Mouse (Mus musculus): ENCODE results near the gene Tsen54. TPM values are rescaled to one million over a fixed set of nuclear protein-coding genes. Genes with fewer than 3 reads are reported as not detected.

Gene Tsen54
- polyA plus RNA-seq, 1 experiment from 2014 or later: 24.2 TPM

DNA sequence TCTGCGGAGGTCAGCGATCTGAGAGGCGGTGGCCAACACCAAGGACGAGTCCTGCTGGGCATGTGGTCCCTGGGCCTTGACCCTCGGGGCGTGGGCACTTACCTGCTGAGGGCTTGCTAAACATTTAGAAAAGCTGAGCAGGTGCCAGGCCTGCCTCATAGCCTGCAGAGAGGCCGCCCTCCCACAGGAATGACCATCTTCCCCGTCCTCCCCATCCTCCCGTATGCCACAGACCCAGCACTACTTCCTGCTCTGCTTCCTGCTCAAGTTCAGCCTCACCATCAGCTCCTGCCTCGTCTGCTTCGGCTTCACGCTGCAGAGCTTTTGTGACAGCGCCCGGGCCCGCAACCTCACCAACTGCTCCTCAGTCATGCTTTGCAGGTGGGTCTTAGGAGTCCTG is 17.6 kb upstream of the Tsen54 start:
- no peak overlapping the region for H3K27ac ChIP-seq (ENCODE audit: low read length)
- no peaks in the 10 kb centered on the region for H3K27me3 ChIP-seq (ENCODE audit: control insufficient read depth, insufficient read depth, low read depth, low read length)
- ATAC-seq: no peak
- H3K9me3 ChIP-seq (replicated peaks; ENCODE audit: control insufficient read depth, low read length, poor library complexity, severe bottlenecking): no peaks in the 10 kb centered on the region
- peaks cover 51% of the 10 kb centered on the region for H3K36me3 ChIP-seq (ENCODE audit: control insufficient read depth, insufficient read depth, low read length)
- H3K9ac ChIP-seq (ENCODE audit: low read depth, low read length): no peak overlapping the region
- H3K4me3 ChIP-seq (ENCODE audit: low read depth, low read length): no peak overlapping the region
- H3K4me1 ChIP-seq (ENCODE audit: control insufficient read depth, insufficient read depth, low read length): no peaks in the 10 kb centered on the region
- H3K4me2 ChIP-seq (ENCODE audit: low read length): no peak overlapping the region
- 87% methylated on average over 15 of the region's 15 CpGs for WGBS

DNA sequence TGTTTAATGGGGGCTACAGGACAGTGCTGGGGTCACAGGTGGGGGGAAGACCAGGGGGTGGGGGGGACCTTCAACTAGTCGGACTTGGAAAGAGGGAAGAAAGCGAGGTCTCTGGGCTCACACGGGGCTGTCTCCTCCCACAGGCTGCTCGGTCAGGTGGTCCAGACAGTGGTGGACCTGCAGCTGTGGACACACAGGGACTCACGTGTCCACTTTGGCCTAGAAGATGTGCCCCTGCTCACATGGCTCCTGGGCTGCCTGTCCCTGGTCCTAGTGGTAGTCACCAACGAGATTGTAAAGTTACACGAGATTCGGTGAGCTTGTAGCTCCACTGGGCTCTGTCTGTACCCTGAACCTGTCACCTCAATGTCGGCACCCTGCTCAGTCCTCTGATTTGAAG is 16.9 kb upstream of the Tsen54 start:
- Histone ChIP-seq H3K4me2 (ENCODE audit: low read length) (no peak overlapping the region), H3K36me3 (ENCODE audit: control insufficient read depth, insufficient read depth, low read length) (peaks cover 45% of the 10 kb centered on the region), H3K4me3 (ENCODE audit: low read depth, low read length) (no peak overlapping the region), H3K27ac (ENCODE audit: low read length) (no peak overlapping the region), H3K9ac (ENCODE audit: low read depth, low read length) (no peak overlapping the region), H3K9me3 (replicated peaks; ENCODE audit: control insufficient read depth, low read length, poor library complexity, severe bottlenecking) (no peaks in the 10 kb centered on the region), H3K4me1 (ENCODE audit: control insufficient read depth, insufficient read depth, low read length) (no peaks in the 10 kb centered on the region), H3K27me3 (ENCODE audit: control insufficient read depth, insufficient read depth, low read depth, low read length) (no peaks in the 10 kb centered on the region)
- 79% methylated on average over 9 of the region's 9 CpGs for WGBS
- no peak for ATAC-seq

DNA sequence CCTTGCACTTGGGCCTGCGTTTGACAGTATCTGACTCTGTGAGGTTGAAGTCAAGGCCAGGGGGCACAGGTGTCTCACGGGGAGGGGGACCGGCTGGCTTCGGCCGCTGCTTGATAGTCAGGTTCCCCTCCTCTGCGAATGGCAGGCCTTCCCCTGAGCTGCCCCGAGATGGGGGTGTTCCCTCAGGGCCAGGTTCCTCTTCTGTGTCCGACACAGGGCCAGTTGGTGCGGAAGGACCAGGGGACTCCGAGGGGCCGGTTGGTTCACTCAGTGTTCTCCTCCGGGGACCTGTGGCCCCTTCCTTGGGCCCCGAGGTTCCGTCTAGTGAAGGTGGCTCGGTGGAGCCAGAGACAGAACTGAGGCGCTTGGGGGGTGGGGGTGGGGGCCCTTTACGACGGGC is 13.5 kb upstream of the Tsen54 start:
- Histone ChIP-seq H3K4me1 (ENCODE audit: control insufficient read depth, insufficient read depth, low read length) (no peaks in the 10 kb centered on the region), H3K27ac (ENCODE audit: low read length) (no peak overlapping the region), H3K4me2 (ENCODE audit: low read length) (no peak overlapping the region), H3K4me3 (ENCODE audit: low read depth, low read length) (no peak overlapping the region), H3K9ac (ENCODE audit: low read depth, low read length) (no peak overlapping the region), H3K27me3 (ENCODE audit: control insufficient read depth, insufficient read depth, low read depth, low read length) (no peaks in the 10 kb centered on the region), H3K36me3 (ENCODE audit: control insufficient read depth, insufficient read depth, low read length) (peaks cover 33% of the 10 kb centered on the region), H3K9me3 (replicated peaks; ENCODE audit: control insufficient read depth, low read length, poor library complexity, severe bottlenecking) (no peaks in the 10 kb centered on the region)
- 94% methylated on average over 18 of the region's 18 CpGs for whole genome bisulfite sequencing
- no peak for ATAC-seq

DNA sequence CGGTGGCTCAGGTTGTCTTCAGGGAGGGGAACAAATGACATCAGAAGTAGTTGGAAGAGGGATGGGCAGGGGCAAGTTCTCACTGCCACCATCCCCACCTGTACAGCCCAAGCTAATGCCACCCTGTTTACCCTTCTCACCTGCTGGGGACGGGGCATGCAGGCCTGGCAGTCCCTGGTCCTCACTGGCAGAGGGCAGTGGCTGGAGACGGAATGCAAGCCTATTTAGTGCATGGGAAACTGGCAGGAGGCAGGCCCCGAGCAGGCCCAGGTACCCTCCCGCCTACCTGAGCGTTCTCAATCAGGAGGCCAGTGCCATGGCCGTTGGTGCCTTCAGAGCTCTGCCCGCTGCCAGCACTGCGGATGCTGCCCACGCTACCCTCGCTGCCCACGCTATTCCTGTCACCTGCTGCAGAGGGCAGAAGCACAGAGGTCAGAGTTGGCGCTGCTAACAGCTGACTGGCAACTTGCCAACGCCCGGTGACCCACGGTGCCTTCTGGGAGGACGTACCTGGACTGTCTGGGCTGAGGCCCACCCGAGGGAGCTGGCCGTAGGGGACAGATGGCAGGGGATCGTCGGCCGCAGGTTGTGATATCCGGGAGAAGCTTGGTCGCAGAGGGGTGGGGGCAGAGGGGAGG is 11.3 kb upstream of the Tsen54 start:
- ATAC-seq: no peak
- Histone ChIP-seq H3K9me3 (replicated peaks; ENCODE audit: control insufficient read depth, low read length, poor library complexity, severe bottlenecking) (no peaks in the 10 kb centered on the region), H3K4me1 (ENCODE audit: control insufficient read depth, insufficient read depth, low read length) (0 out of 2 replicates have a peak, but pooled peaks cover 3% of the 10 kb centered on the region), H3K4me2 (ENCODE audit: low read length) (no peak overlapping the region), H3K4me3 (ENCODE audit: low read depth, low read length) (no peak overlapping the region), H3K9ac (ENCODE audit: low read depth, low read length) (no peak overlapping the region), H3K27ac (ENCODE audit: low read length) (no peak overlapping the region), H3K27me3 (ENCODE audit: control insufficient read depth, insufficient read depth, low read depth, low read length) (no peaks in the 10 kb centered on the region), H3K36me3 (ENCODE audit: control insufficient read depth, insufficient read depth, low read length) (peaks cover 16% of the 10 kb centered on the region)
- 93% methylated on average over 24 of the region's 24 CpGs for WGBS

DNA sequence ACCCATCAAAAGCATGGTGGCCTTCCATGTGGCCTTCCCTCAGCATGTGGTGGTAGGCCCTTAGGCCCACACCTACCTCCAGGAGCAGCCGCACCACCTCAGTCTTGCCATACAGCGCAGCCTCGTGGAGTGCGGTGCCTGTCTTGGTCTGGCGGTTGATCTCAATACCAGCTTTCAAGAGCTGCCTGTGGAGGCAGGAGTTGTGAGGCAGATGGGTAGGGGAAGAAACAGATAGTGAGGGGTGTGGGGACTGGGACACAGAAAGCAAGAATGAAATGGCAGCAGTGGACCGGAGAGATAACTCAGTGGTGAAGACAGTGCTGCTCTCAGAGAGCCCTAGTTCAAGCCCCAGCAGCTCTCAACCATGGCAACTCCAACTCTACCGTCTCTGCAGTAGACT is 9.5 kb upstream of the Tsen54 start:
- H3K27me3 ChIP-seq (ENCODE audit: control insufficient read depth, insufficient read depth, low read depth, low read length): no peaks in the 10 kb centered on the region
- ATAC-seq: no peak
- WGBS: 94% methylated on average over 7 of the region's 7 CpGs

DNA sequence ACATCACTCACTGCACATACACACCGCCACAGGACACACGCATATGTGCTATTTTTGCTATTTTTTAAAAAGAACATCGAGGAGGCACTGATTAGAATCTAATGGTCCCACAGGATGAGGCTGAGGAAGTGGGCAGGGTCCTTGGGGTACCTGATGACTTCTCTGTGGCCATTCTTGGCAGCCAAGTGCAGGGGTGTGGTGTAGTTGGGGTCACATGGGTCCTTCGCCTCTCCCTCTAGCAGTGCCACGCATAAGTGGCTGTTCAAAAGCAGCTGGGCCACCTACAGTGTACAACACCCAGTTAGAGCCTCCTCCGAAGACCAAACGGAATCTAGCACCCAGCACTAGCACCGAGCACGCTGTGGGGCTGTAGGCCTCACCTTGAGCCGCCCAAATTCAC is 8.4 kb upstream of the Tsen54 start:
- no peak for ATAC-seq
- Histone ChIP-seq H3K27me3 (ENCODE audit: control insufficient read depth, insufficient read depth, low read depth, low read length) (no peaks in the 10 kb centered on the region), H3K4me3 (ENCODE audit: low read depth, low read length) (no peak overlapping the region), H3K9ac (ENCODE audit: low read depth, low read length) (no peak overlapping the region), H3K4me2 (ENCODE audit: low read length) (no peak overlapping the region), H3K4me1 (ENCODE audit: control insufficient read depth, insufficient read depth, low read length) (peaks cover 15% of the 10 kb centered on the region), H3K27ac (ENCODE audit: low read length) (no peak overlapping the region), H3K9me3 (replicated peaks; ENCODE audit: control insufficient read depth, low read length, poor library complexity, severe bottlenecking) (no peaks in the 10 kb centered on the region), H3K36me3 (ENCODE audit: control insufficient read depth, insufficient read depth, low read length) (no peaks in the 10 kb centered on the region)
- 96% methylated on average over 10 of the region's 10 CpGs for WGBS

More for the DNA sequence above, 9.5 kb upstream of the Tsen54 start:
- Histone ChIP-seq H3K36me3 (ENCODE audit: control insufficient read depth, insufficient read depth, low read length) (0 out of 2 replicates have a peak, but pooled peaks cover 6% of the 10 kb centered on the region), H3K4me3 (ENCODE audit: low read depth, low read length) (no peak overlapping the region), H3K9me3 (replicated peaks; ENCODE audit: control insufficient read depth, low read length, poor library complexity, severe bottlenecking) (no peaks in the 10 kb centered on the region), H3K4me1 (ENCODE audit: control insufficient read depth, insufficient read depth, low read length) (peaks cover 15% of the 10 kb centered on the region), H3K9ac (ENCODE audit: low read depth, low read length) (no peak overlapping the region), H3K4me2 (ENCODE audit: low read length) (no peak overlapping the region), H3K27ac (ENCODE audit: low read length) (no peak overlapping the region)

DNA sequence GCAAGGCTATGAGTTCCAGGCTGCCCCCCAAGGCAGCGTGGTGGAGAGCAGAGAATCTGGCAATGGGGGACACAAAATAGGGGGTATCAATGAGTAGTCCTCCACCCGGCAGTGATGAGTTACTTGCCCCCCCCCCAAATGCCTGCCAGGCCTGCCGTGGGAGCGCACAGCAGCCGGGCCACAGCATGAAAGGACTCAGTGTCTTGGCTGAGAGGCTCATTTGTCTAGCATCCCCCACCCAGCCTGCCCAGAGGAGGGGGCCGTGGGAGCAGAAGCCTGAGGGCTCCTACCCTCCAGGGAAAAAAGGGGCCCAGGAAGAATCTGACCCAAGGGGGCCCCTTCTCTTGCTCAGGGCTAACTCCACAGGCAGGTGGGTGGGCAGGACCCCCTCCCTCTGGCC is 7.2 kb upstream of the Tsen54 start:
- Histone ChIP-seq H3K4me1 (ENCODE audit: control insufficient read depth, insufficient read depth, low read length) (peaks cover 22% of the 10 kb centered on the region), H3K4me2 (ENCODE audit: low read length) (0 out of 2 replicates have a peak overlapping the region, but pooled peaks have one; percentile 17), H3K9ac (ENCODE audit: low read depth, low read length) (0 out of 2 replicates have a peak overlapping the region, but pooled peaks have one; percentile 38), H3K27ac (ENCODE audit: low read length) (peak overlapping the region; percentile 67), H3K27me3 (ENCODE audit: control insufficient read depth, insufficient read depth, low read depth, low read length) (no peaks in the 10 kb centered on the region), H3K36me3 (ENCODE audit: control insufficient read depth, insufficient read depth, low read length) (no peaks in the 10 kb centered on the region), H3K4me3 (ENCODE audit: low read depth, low read length) (no peak overlapping the region), H3K9me3 (replicated peaks; ENCODE audit: control insufficient read depth, low read length, poor library complexity, severe bottlenecking) (no peaks in the 10 kb centered on the region)
- no peak for ATAC-seq
- 60% methylated on average over 6 of the region's 6 CpGs for WGBS

DNA sequence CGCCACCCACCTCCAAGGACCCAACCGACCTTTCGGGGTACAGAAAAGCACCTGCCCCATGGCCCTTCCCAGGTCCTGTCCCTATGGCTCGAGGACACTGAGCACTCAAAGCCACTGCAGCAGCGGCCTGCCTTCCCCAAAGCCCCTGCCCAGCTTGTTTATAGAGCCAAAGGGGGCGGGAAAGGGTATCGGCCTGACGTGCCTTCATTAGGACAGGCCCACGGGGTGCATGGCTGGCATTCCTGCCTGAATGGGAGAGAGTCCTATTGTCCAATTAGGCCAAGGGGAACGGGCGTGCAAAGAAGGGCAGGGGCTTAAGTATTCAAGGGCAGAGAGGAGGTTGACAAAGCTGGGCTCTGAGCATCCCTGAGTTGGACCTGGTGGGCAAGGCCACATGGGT is 6.6 kb upstream of the Tsen54 start:
- Histone ChIP-seq H3K27me3 (ENCODE audit: control insufficient read depth, insufficient read depth, low read depth, low read length) (no peaks in the 10 kb centered on the region), H3K9me3 (replicated peaks; ENCODE audit: control insufficient read depth, low read length, poor library complexity, severe bottlenecking) (no peaks in the 10 kb centered on the region), H3K9ac (ENCODE audit: low read depth, low read length) (peak overlapping the region; percentile 38; the same call in 1 of the 2 replicates), H3K36me3 (ENCODE audit: control insufficient read depth, insufficient read depth, low read length) (no peaks in the 10 kb centered on the region), H3K4me2 (ENCODE audit: low read length) (no peak overlapping the region), H3K4me1 (ENCODE audit: control insufficient read depth, insufficient read depth, low read length) (peaks cover 29% of the 10 kb centered on the region), H3K27ac (ENCODE audit: low read length) (peak overlapping the region; percentile 67), H3K4me3 (ENCODE audit: low read depth, low read length) (no peak overlapping the region)
- ATAC-seq: no peak
- 51% methylated on average over 11 of the region's 11 CpGs for WGBS

DNA sequence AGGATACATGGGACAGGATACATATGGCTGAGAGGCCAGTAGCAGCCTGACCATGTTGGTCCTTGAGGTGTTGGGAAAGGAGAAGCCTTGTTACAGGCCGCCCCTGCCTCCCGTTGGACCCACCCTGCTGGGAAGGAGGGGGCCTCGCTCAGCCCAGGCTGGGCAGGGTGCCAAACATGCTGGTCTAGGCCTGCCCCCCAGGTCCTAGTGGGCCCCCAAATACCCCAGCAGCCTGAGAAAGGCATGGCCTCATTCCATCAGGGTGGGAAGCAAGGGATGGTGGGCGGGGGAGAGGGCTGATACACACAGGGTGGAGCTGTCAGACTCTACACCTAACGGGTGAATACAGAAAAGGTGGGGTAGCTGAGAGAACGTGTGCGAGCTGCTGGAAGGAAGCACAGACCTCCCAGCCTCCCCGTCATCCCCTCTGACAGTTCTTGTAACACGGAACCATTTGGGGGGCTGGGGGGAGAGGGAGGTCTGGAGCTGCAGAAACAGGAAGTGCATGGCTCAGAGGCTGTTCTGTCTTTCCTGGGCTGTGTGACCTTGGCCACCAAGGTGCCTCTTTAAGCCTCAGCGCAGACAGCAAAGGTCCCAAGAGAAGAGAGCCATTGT is 5.7 kb upstream of the Tsen54 start:
- no peaks in the 10 kb centered on the region for H3K9me3 ChIP-seq (replicated peaks; ENCODE audit: control insufficient read depth, low read length, poor library complexity, severe bottlenecking)
- peak overlapping the region; percentile 43; the same call in 1 of the 2 replicates for H3K9ac ChIP-seq (ENCODE audit: low read depth, low read length)
- H3K27ac ChIP-seq (ENCODE audit: low read length): peak overlapping the region; percentile 67
- H3K4me3 ChIP-seq (ENCODE audit: low read depth, low read length): no peak overlapping the region
- no peak for ATAC-seq
- peaks cover 30% of the 10 kb centered on the region for H3K4me1 ChIP-seq (ENCODE audit: control insufficient read depth, insufficient read depth, low read length)
- H3K27me3 ChIP-seq (ENCODE audit: control insufficient read depth, insufficient read depth, low read depth, low read length): no peaks in the 10 kb centered on the region
- WGBS: 52% methylated on average over 10 of the region's 10 CpGs
- H3K4me2 ChIP-seq (ENCODE audit: low read length): peak overlapping the region; percentile 91
- no peaks in the 10 kb centered on the region for H3K36me3 ChIP-seq (ENCODE audit: control insufficient read depth, insufficient read depth, low read length)
